Mouse (Mus musculus) spleen, adult 12 weeks (tissue): ENCODE data around the gene Tap1.

Source experiments
- DNase-seq: peaks from one replicate; pipeline ENCODE4 v3.0.0; 2022; ENCODE audit warnings: low spot score

The Tap1 gene

GRCm38 (mm10) chr17:34179913-34180859 lies 7.2 kb upstream of the Tap1 start:
- DNase-seq, result no peak

DNA sequence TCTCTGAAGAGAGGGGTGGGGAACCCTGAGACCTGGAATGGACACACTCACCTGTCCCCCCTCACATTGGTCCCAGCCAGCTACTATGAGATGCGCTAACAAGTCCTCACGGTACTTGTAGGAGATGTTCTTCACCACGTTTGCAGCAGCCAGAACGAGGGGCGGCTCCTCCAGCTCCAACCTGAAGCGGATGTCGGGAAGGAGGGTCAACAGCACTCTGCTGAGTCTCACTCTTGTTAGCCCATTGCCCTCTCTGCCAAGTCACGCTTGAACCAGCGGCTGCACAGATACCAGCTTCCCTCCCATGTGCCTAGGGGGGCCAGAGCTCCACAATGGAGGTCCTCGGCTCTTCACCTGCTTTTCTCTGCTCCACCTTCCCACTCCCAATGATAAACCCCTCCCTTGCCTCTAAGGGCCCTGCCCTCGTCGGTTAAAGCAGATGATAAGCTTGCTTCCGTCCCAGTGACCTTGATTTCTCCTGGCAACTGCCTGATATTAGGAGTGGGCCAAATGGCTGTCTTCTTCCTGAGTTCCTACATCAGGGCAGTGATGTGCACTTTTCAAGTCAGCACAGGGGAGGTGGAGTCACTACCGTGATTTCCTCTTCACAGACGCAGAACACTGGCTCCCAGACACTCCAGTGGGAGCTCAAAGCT lies 3.7 kb upstream of the Tap1 start:
- no peak for DNase-seq

DNA sequence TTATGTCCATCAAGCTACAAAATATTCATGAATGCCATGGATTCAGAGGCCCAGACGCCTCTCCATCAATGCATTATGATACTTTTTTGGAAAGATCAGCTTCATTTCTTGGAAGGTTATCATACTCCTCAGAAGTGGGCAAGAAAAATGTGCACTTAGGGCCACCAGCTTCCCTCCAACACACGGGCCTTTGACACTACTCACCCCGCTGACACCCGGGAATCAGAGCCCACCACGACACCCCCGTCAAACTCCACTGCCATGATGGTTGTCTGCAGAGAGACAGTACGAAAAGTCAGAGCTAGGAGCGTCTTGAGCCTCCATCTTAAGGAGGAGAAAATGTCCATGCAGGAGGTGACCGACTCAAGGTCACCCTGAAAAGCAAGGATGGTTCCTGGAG lies 1.8 kb upstream of the Tap1 start:
- DNase-seq, result no peak

DNA sequence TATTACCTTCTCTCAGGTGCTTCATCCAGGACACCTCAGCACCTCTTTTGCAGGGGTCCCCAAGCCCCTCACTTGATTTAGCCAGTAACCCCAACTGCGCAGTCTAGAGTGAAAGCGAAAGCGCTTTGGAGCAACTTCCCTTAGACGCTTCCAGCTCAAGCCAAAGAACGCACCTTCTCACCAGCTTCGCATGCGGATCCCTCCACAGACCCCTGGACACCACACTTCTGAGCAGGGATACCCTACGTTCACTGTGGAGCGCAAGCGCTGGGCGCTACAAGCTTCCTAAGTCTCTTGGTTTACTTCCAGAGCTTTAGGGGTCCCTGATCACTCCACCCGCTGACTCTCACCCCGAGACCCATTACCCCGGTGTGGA lies 480 bp upstream of the Tap1 start:
- no peak for DNase-seq

DNA sequence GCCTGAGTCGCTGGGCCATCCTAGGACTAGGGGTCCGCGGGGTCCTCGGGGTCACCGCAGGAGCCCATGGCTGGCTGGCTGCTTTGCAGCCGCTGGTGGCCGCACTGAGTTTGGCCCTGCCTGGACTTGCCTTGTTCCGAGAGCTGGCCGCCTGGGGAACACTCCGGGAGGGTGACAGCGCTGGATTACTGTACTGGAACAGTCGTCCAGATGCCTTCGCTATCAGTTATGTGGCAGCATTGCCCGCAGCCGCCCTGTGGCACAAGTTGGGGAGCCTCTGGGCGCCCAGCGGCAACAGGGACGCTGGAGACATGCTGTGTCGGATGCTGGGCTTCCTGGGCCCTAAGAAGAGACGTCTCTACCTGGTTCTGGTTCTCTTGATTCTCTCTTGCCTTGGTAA lies 657 bp downstream of the Tap1 start:
- DNase-seq, result peak; percentile 23

DNA sequence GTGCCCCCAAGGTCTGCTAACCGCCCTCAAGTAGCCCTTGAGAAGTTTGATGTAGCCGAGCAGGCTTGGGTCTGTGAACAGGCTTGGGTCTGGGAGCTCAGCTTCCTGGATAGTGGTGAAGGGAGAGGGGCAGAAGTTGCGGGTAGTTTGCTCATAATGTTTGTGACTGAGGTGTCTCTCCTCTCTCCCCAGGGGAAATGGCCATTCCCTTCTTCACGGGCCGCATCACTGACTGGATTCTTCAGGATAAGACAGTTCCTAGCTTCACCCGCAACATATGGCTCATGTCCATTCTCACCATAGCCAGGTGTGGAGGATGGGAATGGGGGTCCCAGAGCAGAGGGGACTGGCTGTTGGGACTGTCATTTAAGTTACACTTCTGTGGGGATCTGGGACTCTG lies 1.6 kb downstream of the Tap1 start:
- DNase-seq, result no peak

- no peak for DNase-seq
These were observed 5.5 kb downstream of the Tap1 start for GRCm38 (mm10) chr17:34192852-34193251.

DNA sequence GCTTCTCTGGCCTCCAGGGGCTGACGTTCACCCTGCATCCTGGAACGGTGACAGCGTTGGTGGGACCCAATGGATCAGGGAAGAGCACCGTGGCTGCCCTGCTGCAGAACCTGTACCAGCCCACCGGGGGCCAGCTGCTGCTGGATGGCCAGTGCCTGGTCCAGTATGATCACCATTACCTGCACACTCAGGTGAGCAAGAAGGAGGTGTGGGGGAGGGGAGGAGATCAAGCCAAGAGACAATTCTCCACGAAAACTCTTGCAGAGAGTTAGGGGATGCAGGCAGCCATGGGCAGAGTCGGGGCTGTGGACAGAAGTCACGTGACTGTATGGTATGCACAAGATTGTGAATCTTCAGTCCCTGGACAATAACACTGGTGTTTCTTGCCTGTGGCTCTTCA lies 6.1 kb downstream of the Tap1 start:
- no peak for DNase-seq

GRCm38 (mm10) chr17:34194723-34195122 lies 7.4 kb downstream of the Tap1 start:
- no peak for DNase-seq

- DNase-seq, result peak; percentile 38
These were observed 9.1 kb downstream of the Tap1 start for GRCm38 (mm10) chr17:34196491-34196890.

DNA sequence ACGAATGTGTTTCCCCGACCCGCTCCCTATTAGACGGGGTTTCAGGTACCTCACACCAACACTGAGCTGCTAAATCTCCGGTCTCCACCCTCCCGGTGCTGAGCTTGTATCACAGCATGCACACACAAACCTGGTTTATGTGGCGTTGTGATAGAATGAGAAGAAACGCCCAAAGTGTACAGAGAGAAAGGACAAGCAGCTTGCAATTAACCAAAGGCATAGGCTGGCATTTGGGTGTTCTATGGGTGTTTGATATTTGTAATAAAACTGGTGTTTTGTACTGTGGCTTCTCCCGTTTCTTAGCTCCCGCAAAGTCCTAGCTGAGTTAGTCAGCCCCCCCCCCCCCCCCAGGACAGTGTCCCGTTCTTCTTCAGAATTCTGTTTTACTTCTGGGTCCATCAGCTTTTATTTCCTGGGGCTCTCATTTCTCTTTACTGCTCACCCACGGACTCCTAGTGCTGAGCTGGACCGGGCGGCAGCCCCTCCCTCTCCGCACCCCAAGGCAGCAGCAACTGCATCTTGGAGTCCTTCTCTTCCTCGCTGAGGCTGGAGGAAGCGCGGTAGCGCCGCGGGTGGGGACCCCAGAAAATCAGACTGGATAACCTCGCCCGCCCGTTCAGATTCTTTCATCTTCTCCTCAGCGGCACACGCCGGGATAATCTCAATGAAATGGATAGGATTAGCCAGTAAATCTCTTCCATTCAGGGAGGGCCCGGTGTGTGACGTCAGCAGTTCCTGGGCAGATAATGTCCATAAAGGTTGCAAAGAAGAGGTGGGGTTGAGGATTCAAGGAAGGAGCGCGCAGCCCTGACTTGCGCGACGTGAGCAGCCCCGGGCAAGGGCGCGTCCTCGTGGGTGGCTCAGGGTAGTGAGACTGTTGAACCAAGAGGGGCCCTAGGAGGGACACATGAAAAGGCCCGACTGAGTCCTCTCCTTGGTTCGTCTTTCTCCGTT lies 9.9 kb downstream of the Tap1 start, which contains the start of gene Psmb8:
Psmb8 (plus strand) TSS at position 781 of the 954 bp plus-strand sequence.
- DNase-seq, result peak; percentile 71

DNA sequence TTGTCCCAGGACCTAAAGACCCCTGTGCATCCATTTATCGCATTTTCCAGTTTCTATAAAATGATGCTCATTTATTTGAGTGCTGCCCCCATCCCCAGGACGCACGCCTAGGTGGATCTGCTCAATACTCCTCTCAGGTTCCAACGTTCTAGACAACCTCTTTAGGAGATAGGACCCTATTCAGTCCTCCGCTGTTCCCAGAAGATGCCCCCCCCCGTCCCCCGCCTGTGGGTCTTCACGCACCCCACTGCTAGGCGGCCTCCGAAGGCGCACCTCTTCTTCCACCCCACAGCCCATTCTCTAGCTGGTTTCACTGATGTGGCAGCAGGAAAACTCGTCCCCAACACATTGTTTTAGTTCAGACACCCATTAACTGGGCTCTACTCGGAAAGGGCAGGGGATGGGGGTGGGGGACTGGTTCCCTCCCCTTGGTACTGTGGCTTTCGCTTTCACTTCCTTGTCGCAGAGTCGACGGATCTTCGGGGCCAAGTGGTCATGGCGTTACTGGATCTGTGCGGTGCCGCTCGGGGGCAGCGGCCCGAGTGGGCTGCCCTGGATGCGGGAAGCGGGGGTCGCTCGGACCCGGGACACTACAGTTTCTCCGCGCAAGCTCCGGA lies 10.7 kb downstream of the Tap1 start:
- peak; percentile 49 for DNase-seq

GRCm38 (mm10) chr17:34198521-34198912 lies 11.2 kb downstream of the Tap1 start:
- no peak for DNase-seq

GRCm38 (mm10) chr17:34199050-34199619 lies 11.8 kb downstream of the Tap1 start:
- no peak for DNase-seq

GRCm38 (mm10) chr17:34200047-34200446 lies 12.7 kb downstream of the Tap1 start:
- DNase-seq, result no peak

DNA sequence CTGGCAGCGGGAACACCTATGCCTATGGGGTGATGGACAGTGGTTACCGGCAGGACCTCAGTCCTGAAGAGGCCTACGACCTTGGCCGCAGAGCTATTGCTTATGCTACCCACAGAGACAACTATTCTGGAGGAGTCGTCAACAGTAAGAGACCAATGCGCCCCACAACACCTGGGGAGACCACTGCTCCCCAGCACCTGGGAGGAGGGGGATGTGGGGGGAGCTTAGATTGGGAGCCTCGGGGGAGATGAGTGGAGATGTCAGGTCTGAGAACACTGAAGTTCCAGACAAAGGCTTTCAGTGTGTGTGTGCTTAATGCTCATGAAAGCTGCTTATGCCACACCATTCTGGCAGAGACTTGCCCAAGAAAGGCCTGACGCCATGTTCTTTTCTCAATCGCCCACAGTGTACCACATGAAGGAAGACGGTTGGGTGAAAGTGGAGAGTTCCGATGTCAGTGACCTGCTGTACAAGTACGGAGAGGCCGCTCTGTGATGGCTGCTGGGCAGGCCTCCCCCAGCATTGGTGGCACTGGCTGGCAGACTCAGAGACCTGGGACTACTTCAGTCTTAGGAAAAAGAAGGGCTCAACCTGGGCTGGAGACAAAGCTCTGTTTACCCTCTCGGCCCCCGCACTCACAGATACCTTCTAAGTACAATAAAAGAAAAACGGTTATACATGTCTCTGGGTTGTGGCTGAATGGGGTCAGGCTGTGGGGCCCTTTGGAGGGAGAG lies 13.6 kb downstream of the Tap1 start:
- no peak for DNase-seq

GRCm38 (mm10) chr17:34201506-34202055 lies 14.2 kb downstream of the Tap1 start:
- no peak for DNase-seq

GRCm38 (mm10) chr17:34202760-34203442 lies 15.5 kb downstream of the Tap1 start:
- DNase-seq, result no peak

DNA sequence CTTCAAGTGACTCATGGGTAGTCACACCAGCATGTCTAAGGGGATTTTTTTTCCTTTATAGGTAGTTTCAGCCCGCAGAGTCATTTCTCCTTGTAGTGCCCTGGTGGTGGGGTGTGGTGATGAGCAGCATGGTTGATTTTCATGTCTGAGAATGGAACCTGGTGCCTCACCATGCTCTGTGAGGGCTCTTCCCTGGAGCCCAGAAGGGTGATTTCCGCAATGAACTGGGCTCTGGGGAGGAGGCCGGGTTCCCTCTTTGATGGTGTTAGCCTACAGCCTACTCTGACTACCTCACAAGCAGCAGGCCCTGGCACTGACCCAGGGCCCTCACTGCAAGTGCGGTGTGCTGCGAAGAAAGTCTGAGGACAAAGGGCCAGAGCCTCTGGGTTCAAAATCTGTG lies 16.1 kb downstream of the Tap1 start, which contains the start of gene Tap2:
Tap2 (plus strand) TSS at position 84 of the 400 bp plus-strand sequence.
- DNase-seq, result no peak
